Mouse (Mus musculus): Measurements from ENCODE around the gene Supt3. TPM values are rescaled to one million over a fixed set of nuclear protein-coding genes. Genes with fewer than 3 reads are reported as not detected.

The Supt3 gene
- polyA plus RNA-seq, 1 experiment from 2014 or later, result 24.1 TPM

GRCm38 (mm10) chr17:44842184-44842583 is 65.2 kb downstream of the Supt3 start:
- no peak overlapping the region for H3K4me3 ChIP-seq
- WGBS, result 77% methylated on average over 4 of the region's 4 CpGs
- no peaks in the 10 kb centered on the region for H3K4me1 ChIP-seq (replicated peaks)
- H3K27ac ChIP-seq (replicated peaks), result no peak overlapping the region
- no peak overlapping the region for H3K4me2 ChIP-seq
- H3K36me3 ChIP-seq, result no peaks in the 10 kb centered on the region
- ATAC-seq (ENCODE audit: low FRiP score, low read depth), result no peak
- H3K27me3 ChIP-seq, result no peaks in the 10 kb centered on the region
- no peaks in the 10 kb centered on the region for H3K9me3 ChIP-seq
- H3K9ac ChIP-seq, result no peak overlapping the region

- Histone ChIP-seq H3K4me1 (replicated peaks) (no peaks in the 10 kb centered on the region), H3K27me3 (no peaks in the 10 kb centered on the region), H3K27ac (replicated peaks) (no peak overlapping the region), H3K9me3 (no peaks in the 10 kb centered on the region), H3K36me3 (no peaks in the 10 kb centered on the region), H3K4me2 (no peak overlapping the region), H3K4me3 (no peak overlapping the region), H3K9ac (no peak overlapping the region)
- ATAC-seq (ENCODE audit: low FRiP score, low read depth), result no peak
- 94% methylated on average over 6 of the region's 6 CpGs for WGBS
Measured at GRCm38 (mm10) chr17:44863165-44863564, 86.2 kb downstream of the Supt3 start.

GRCm38 (mm10) chr17:44893592-44893991 is 116.6 kb downstream of the Supt3 start:
- Histone ChIP-seq H3K9ac (no peak overlapping the region), H3K4me1 (replicated peaks) (no peaks in the 10 kb centered on the region), H3K9me3 (no peaks in the 10 kb centered on the region), H3K36me3 (no peaks in the 10 kb centered on the region), H3K27me3 (no peaks in the 10 kb centered on the region), H3K4me3 (no peak overlapping the region), H3K4me2 (no peak overlapping the region), H3K27ac (replicated peaks) (no peak overlapping the region)
- 63% methylated on average over 1 of the region's 1 CpGs for WGBS
- no peak for ATAC-seq (ENCODE audit: low FRiP score, low read depth)

- Histone ChIP-seq H3K4me2 (no peak overlapping the region), H3K9me3 (no peaks in the 10 kb centered on the region), H3K4me1 (replicated peaks) (no peaks in the 10 kb centered on the region), H3K27ac (replicated peaks) (no peak overlapping the region), H3K27me3 (no peaks in the 10 kb centered on the region), H3K4me3 (no peak overlapping the region), H3K9ac (no peak overlapping the region), H3K36me3 (no peaks in the 10 kb centered on the region)
- no peak for ATAC-seq (ENCODE audit: low FRiP score, low read depth)
- 65% methylated on average over 4 of the region's 4 CpGs for WGBS
Measured at GRCm38 (mm10) chr17:44943536-44944090, 166.7 kb downstream of the Supt3 start.

GRCm38 (mm10) chr17:44945333-44945732 is 168.4 kb downstream of the Supt3 start:
- WGBS, result 95% methylated on average over 5 of the region's 5 CpGs

GRCm38 (mm10) chr17:44948321-44948720 is 171.4 kb downstream of the Supt3 start:
- Histone ChIP-seq H3K4me2 (no peak overlapping the region), H3K9me3 (no peaks in the 10 kb centered on the region), H3K36me3 (no peaks in the 10 kb centered on the region), H3K4me3 (no peak overlapping the region), H3K27me3 (no peaks in the 10 kb centered on the region), H3K27ac (replicated peaks) (no peak overlapping the region), H3K9ac (no peak overlapping the region), H3K4me1 (replicated peaks) (no peaks in the 10 kb centered on the region)
- WGBS, result 94% methylated on average over 3 of the region's 3 CpGs
- no peak for ATAC-seq (ENCODE audit: low FRiP score, low read depth)

More at GRCm38 (mm10) chr17:44945333-44945732, 168.4 kb downstream of the Supt3 start:
- H3K9me3 ChIP-seq, result no peaks in the 10 kb centered on the region
- no peaks in the 10 kb centered on the region for H3K27me3 ChIP-seq
- H3K4me3 ChIP-seq, result no peak overlapping the region
- ATAC-seq (ENCODE audit: low FRiP score, low read depth), result no peak
- H3K9ac ChIP-seq, result no peak overlapping the region
- H3K27ac ChIP-seq (replicated peaks), result no peak overlapping the region
- no peak overlapping the region for H3K4me2 ChIP-seq
- no peaks in the 10 kb centered on the region for H3K4me1 ChIP-seq (replicated peaks)
- no peaks in the 10 kb centered on the region for H3K36me3 ChIP-seq

- H3K36me3 ChIP-seq, result no peaks in the 10 kb centered on the region
- no peaks in the 10 kb centered on the region for H3K9me3 ChIP-seq
- H3K4me1 ChIP-seq (replicated peaks), result no peaks in the 10 kb centered on the region
- no peak overlapping the region for H3K27ac ChIP-seq (replicated peaks)
- H3K4me2 ChIP-seq, result no peak overlapping the region
- no peak for ATAC-seq (ENCODE audit: low FRiP score, low read depth)
- no peaks in the 10 kb centered on the region for H3K27me3 ChIP-seq
- no peak overlapping the region for H3K4me3 ChIP-seq
- no peak overlapping the region for H3K9ac ChIP-seq
- WGBS, result 89% methylated on average over 2 of the region's 2 CpGs
Measured at GRCm38 (mm10) chr17:44956671-44957070, 179.7 kb downstream of the Supt3 start.

GRCm38 (mm10) chr17:44963051-44963798 is 186.3 kb downstream of the Supt3 start:
- Histone ChIP-seq H3K27ac (replicated peaks) (no peak overlapping the region), H3K9me3 (no peaks in the 10 kb centered on the region), H3K27me3 (no peaks in the 10 kb centered on the region), H3K4me2 (no peak overlapping the region), H3K9ac (no peak overlapping the region), H3K4me1 (replicated peaks) (no peaks in the 10 kb centered on the region), H3K36me3 (no peaks in the 10 kb centered on the region), H3K4me3 (no peak overlapping the region)
- no peak for ATAC-seq (ENCODE audit: low FRiP score, low read depth)
- WGBS, result 63% methylated on average over 6 of the region's 6 CpGs

- no peaks in the 10 kb centered on the region for H3K4me1 ChIP-seq (replicated peaks)
- no peak overlapping the region for H3K9ac ChIP-seq
- no peaks in the 10 kb centered on the region for H3K27me3 ChIP-seq
- H3K27ac ChIP-seq (replicated peaks), result no peak overlapping the region
- no peak overlapping the region for H3K4me3 ChIP-seq
- ATAC-seq (ENCODE audit: low FRiP score, low read depth), result no peak
- no peak overlapping the region for H3K4me2 ChIP-seq
- 88% methylated on average over 1 of the region's 1 CpGs for WGBS
- no peaks in the 10 kb centered on the region for H3K9me3 ChIP-seq
- H3K36me3 ChIP-seq, result no peaks in the 10 kb centered on the region
Measured at GRCm38 (mm10) chr17:44967186-44967585, 190.2 kb downstream of the Supt3 start.

- H3K4me3 ChIP-seq, result no peak overlapping the region
- no peaks in the 10 kb centered on the region for H3K4me1 ChIP-seq (replicated peaks)
- no peaks in the 10 kb centered on the region for H3K36me3 ChIP-seq
- no peaks in the 10 kb centered on the region for H3K27me3 ChIP-seq
- no peak overlapping the region for H3K9ac ChIP-seq
- ATAC-seq (ENCODE audit: low FRiP score, low read depth), result no peak
- H3K27ac ChIP-seq (replicated peaks), result no peak overlapping the region
- WGBS, result 97% methylated on average over 3 of the region's 3 CpGs
- H3K9me3 ChIP-seq, result no peaks in the 10 kb centered on the region
- H3K4me2 ChIP-seq, result no peak overlapping the region
Measured at GRCm38 (mm10) chr17:44970255-44970654, 193.3 kb downstream of the Supt3 start.

- Histone ChIP-seq H3K27me3 (no peaks in the 10 kb centered on the region), H3K9me3 (no peaks in the 10 kb centered on the region), H3K4me3 (no peak overlapping the region), H3K4me2 (no peak overlapping the region), H3K36me3 (no peaks in the 10 kb centered on the region), H3K4me1 (replicated peaks) (no peaks in the 10 kb centered on the region), H3K9ac (no peak overlapping the region), H3K27ac (replicated peaks) (no peak overlapping the region)
- WGBS, result 56% methylated on average over 4 of the region's 4 CpGs
- ATAC-seq (ENCODE audit: low FRiP score, low read depth), result peak; percentile 30; the same call in 1 of the 2 replicates
Measured at GRCm38 (mm10) chr17:44973489-44973888, 196.5 kb downstream of the Supt3 start.

- no peak overlapping the region for H3K9ac ChIP-seq
- H3K27me3 ChIP-seq, result no peaks in the 10 kb centered on the region
- H3K4me3 ChIP-seq, result no peak overlapping the region
- no peak overlapping the region for H3K27ac ChIP-seq (replicated peaks)
- no peaks in the 10 kb centered on the region for H3K4me1 ChIP-seq (replicated peaks)
- H3K9me3 ChIP-seq, result no peaks in the 10 kb centered on the region
- no peaks in the 10 kb centered on the region for H3K36me3 ChIP-seq
- no peak for ATAC-seq (ENCODE audit: low FRiP score, low read depth)
- H3K4me2 ChIP-seq, result no peak overlapping the region
- WGBS, result 97% methylated on average over 2 of the region's 2 CpGs
Measured at GRCm38 (mm10) chr17:44977690-44978089, 200.7 kb downstream of the Supt3 start.

All from hindbrain, embryonic 15.5 days (tissue).